Mouse (Mus musculus) testis, adult 2 months (tissue): ENCODE results near the gene Aldh9a1.

Experiments used
- CTCF ChIP-seq: fragments of 200-500 bp; IDR thresholded peaks from 2 replicates; pipeline ENCODE4 v1.5.1; 2012; ENCODE audit warnings: low read depth, mild to moderate bottlenecking, inconsistent platforms, low read length, moderate library complexity; ENCODE audit not compliant: control insufficient read depth, insufficient read depth, insufficient replicate concordance
- POLR2A ChIP-seq: fragments of 200-500 bp; IDR thresholded peaks from 2 replicates; pipeline ENCODE4 v1.6.1; 2012; ENCODE audit warnings: low read depth, mild to moderate bottlenecking, inconsistent platforms, low read length, moderate library complexity; ENCODE audit not compliant: control insufficient read depth

DNA sequence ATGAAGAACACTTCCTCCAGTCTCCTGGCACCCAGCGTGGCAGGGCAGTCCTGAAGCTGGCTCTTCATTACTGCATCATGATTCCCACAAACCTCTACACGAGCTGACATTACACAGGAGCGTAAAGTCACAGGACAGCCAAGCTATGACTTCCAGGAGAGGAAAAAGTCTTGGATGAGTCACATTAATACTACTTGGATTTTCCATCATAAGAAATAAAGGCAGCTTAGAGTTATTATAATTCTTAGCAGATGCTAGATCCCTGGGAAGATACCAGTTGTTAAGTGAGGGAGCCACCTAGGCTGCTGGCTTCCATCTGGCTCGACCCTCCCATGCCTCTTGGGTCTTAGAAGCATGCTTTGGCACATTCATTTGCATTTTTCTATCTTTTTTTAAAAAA is 40.6 kb downstream of the Aldh9a1 start:
- TF ChIP-seq POLR2A = no peak
- TF ChIP-seq CTCF = no peak
